Mouse (Mus musculus): ENCODE results near the gene Gm9602.
"Not testable (repeated sequence)": the region's sequence is repeated elsewhere in the genome, so short reads cannot be mapped to it uniquely, and the experiment has no call there.

Gm9602 gene

DNA sequence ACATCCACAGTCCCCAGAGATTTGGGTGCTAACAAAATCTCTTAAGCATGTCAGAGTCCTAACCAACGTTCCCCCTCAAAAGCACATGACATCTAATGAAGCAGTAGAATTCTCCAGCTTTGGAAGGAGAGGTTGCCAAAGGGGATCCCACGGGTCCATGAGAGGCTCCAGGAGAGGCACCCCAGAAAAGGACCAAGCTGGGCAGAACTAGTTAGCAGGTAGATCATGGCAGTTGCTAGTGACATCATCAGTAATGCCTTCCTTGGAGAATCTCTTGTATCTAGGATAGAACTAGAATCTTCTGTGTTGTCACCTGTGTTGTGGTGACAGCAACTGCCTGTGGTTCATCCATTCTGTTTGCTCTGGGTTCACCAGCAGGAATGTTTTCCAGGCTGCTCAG lies at the start of gene Gm9602:
Gm9602 (plus strand) TSS at position 301 of the 400 bp plus-strand sequence.
- DNase-seq: not testable (repeated sequence)

DNA sequence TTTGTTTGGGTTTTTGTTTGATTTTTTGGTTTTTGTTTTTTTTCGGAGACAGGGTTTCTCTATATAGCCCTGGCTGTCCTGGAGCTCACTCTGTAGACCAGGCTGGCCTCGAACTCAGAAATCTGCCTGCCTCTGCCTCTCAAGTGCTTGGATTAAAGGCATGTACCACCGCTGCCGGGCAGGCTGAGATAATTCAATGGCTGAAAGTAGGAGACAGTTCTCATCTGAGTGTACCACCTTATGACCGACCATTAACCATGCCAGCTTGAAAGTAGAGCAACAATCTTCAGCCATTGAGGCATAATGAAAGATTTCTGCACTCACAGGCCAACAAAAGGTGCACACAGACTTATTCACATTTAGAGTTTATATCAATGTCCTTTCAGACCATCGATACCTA lies 30.3 kb downstream of the Gm9602 start:
- DNase-seq: not testable (repeated sequence)

DNA sequence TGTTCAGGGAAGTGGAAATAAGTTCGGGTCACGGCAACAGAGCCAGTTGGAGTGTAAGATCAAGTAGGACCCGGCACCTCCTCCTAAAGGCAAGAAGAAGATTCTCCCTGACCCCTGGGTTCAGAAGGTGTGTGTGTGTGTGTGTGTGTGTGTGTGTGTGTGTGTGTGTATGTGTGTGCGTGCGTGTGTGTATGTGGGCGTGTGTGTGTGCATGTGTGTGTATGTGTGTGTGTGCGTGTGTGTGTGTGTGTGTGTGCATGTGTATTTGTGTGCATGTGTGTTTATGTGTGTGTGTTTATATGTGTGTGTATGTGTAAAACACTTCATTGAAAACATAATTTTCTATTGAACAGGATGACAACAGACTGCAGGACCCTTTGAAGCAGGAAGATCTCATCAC lies 45.8 kb downstream of the Gm9602 start:
- DNase-seq: not testable (repeated sequence)

Data from thymus, postnatal 14 days (tissue).